Mouse (Mus musculus): ENCODE measurements at regions not wholly inside any gene's neighbourhood (a gene's known extent, or its start where the extent isn't known, plus 50 kb on each side); places are given as distances from the start of the nearest gene placed in this dataset.

DNA sequence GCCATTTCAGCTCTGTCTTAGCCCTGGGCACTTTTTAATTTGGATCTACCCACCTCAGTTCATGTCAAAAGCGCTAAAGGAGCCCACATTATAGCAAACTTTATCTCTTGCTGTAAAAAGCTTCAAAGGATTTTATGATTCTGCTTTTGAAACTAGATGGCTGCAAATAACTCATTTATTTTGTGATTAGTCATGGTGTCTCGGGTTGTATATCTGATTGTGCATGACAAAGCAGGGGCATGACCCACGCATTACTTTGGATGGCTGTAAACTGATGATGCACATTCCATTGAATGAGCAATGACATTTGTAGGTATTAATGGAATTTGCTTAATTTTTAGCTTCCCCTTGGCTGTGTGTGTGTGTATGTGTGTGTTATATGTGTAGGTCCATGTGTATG lies 249.4 kb upstream of the Habp2 start:
- intact Hi-C loops (cut with DNase I) = no loop called here
- DNase-seq (ENCODE audit: low spot score in 2 of 2) = no peak

DNA sequence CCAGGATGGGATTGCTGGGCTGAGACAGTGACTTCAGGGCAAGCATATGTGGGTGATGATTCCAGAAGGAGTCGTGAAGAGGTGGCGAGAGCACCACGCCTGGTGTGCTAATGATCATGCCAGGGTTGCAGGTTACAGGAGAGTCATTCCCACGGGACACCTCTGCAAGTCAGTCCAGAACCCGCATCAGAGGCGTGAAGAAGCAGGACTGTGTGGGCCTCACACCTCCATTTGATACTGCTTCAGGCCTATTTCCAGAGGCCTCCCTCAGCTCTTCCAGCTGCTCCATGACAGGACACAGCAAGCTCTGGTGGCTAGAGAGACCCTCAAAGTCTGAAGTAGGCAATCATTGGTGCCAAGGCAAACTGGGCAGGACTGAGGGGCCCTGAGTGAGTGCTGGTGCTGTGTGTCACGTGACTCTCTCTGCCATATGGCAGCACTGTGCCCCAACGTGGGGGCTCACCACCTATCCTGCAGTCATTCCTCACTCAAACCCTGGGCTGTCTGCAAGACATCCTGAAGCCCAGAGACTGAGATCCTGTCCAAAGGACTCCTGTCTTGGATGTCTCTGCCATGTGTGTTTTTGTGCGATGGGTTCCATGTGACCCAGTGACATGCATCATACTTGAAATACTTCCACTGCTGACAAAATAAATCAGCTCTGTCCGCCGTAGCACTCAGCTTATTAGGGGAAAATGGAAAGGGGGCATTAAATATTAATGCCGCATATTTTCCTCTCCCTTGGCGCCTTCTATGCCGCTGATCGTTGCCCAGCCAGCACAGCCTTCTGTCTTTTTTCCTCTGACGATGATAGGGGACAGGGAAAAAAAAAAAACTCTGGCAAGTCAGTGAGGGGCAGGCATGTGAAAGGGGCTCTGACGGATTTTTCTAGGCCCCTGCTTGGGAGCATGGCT lies 247.6 kb upstream of the Habp2 start:
- intact Hi-C loops (cut with DNase I) = no loop called here
- no peak for DNase-seq (ENCODE audit: low spot score in 2 of 2)

DNA sequence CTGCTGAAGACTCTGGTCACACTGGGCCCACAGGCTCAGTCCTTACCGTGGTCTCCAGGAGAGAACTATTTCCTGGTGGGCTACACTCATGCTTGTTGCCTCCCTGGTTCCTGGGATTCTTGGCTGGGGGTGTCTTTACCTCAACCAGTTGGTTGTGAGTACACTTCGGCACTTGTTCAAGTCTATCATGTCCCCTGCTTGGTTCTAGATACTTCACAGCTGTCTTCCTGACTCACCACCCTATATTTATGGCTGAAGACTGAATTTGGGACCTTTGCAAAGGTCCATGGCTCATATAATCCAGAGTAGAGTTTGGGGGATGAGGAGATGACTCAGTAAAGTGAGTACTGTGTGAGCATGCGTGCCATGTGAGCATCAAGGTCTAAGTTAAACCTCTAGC lies 245.0 kb upstream of the Habp2 start:
- intact Hi-C loops (cut with DNase I) = no loop called here
- no peak for DNase-seq (ENCODE audit: low spot score in 2 of 2)

DNA sequence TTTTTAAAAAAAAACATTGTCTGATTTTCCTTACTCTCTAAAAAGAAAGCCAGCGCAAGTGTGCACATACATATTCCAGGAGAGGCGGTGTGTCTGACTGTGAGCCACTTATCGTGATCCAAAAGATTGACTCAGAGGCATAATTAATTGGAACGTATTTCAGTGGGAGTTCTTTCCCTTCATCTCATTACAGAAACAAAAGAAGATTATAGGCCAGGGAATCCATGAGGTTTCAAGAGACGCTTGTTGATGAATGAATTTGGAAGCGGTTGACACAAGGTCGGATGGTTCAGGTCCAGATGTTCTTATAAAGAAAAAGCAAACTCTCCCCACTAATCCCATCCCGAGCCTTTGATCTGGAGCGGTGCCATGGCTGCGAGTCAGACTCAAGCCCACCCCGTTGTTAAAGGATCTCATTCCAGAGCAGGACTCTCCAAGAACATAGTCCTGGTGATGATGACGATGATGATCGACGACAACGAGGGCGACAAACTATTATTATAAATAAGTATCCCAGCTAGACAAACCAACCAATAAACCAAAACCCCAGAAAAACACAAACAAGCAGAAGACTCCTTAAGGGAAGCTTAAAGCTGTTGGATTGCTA lies 240.1 kb upstream of the Habp2 start:
- intact Hi-C loops (cut with DNase I) = no loop called here

GRCm38 (mm10) chr19:56054186-56054585 lies 232.8 kb upstream of the Habp2 start:
- intact Hi-C loops (cut with DNase I) = no loop called here
- DNase-seq (ENCODE audit: low spot score in 2 of 2) = no peak

More for the DNA sequence above, 240.1 kb upstream of the Habp2 start:
- DNase-seq (ENCODE audit: low spot score in 2 of 2) = no peak

GRCm38 (mm10) chr19:56056397-56056796 lies 230.5 kb upstream of the Habp2 start:
- no peak for DNase-seq (ENCODE audit: low spot score in 2 of 2)
- intact Hi-C loops (cut with DNase I) = no loop called here

DNA sequence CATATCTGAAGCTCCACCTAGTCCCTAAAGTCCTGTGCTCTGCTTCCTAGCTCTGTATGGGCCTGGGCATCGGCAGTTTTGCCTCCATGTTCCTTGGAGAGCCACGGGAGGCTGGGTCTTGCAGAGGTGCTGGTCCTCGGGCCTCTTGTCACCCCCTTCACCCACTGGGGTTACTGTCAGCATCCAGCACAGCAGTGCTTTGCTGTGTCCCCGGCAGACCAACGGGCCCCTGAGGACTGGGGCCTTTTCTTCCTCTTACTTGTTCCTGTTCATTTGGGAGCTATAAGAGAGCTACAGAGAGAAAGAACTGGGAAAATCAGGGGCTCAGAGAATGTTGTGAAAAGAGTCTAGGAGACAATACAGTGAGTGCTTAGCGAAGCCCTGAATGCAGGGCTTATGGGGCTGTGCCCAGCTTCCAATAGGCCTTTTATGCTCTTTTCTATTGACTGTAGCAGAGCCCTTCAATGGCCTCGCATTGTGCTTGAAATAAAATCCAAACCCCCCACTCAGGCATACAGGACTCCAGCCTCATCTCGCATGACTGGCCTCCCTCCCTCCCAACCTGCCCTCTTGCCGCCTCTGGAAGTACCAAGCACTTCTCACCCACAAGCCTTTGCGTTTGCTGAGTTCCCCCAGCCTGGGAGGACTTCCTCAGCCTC lies 224.9 kb upstream of the Habp2 start:
- intact Hi-C loops (cut with DNase I) = no loop called here
- no peak for DNase-seq (ENCODE audit: low spot score in 2 of 2)

DNA sequence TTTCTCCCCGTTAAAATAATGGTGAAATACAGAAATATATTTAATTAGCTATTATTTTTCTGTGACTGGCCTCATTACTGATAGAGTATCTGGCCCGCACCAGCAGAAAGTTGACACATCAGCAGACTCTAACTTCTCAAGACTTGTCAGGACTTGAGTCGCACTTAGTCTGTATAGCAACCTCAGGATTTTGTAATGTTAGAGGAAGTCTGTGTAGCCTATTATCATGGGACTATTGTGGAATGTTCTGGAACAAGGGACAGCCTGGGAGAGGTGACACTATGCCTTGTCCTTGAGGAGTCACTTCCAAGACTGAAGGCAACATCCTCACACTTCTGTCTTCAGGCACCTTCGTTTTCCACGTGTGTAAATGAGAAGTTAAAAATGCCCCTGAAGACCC lies 223.8 kb upstream of the Habp2 start:
- intact Hi-C loops (cut with DNase I) = no loop called here
- no peak for DNase-seq (ENCODE audit: low spot score in 2 of 2)

GRCm38 (mm10) chr19:56065730-56066129 lies 221.2 kb upstream of the Habp2 start:
- no peak for DNase-seq (ENCODE audit: low spot score in 2 of 2)
- intact Hi-C loops (cut with DNase I) = no loop called here

GRCm38 (mm10) chr19:56068165-56068564 lies 218.8 kb upstream of the Habp2 start:
- DNase-seq (ENCODE audit: low spot score in 2 of 2) = no peak

DNA sequence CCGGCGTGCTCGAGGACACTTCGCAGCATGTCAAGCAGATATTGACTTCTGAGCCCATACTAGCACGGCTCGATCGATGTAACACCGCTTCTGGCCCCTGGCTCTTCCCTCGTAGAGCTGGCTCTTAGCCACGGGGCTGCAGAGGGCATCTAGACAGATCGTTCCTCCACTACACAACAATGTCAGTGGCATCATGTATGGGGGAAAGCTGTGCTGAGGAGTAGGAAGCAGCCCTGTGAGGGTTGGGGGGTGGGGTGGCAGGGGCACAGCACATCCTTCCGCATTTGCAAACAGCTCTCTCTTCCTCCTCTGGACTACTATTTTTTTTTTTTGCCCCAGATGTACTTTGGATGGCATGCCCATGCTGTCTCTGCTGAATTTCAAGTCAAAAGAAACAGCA lies 218.1 kb upstream of the Habp2 start:
- intact Hi-C loops (cut with DNase I) = no loop called here
- DNase-seq (ENCODE audit: low spot score in 2 of 2) = no peak

More at GRCm38 (mm10) chr19:56068165-56068564, 218.8 kb upstream of the Habp2 start:
- intact Hi-C loops (cut with DNase I) = no loop called here

DNA sequence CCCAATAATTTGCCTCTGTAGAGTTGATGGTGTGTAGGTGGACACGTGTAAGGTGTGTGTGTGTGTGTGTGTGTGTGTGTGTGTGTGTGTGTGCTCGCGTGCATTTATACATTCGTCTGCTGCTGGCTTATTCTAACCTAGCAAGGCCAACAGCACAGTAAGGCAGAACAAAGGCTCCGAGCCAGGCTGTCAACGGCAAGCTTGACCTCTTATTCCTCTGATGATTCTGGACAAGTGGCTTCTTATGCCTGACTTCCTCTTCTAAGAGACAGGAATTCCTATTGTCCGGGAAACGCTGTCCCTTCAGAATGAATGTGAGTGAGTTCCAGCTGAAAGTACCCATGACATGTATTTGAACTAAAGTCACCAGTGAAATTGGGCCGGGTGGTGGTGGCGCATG lies 217.7 kb upstream of the Habp2 start:
- intact Hi-C loops (cut with DNase I) = no loop called here
- no peak for DNase-seq (ENCODE audit: low spot score in 2 of 2)

DNA sequence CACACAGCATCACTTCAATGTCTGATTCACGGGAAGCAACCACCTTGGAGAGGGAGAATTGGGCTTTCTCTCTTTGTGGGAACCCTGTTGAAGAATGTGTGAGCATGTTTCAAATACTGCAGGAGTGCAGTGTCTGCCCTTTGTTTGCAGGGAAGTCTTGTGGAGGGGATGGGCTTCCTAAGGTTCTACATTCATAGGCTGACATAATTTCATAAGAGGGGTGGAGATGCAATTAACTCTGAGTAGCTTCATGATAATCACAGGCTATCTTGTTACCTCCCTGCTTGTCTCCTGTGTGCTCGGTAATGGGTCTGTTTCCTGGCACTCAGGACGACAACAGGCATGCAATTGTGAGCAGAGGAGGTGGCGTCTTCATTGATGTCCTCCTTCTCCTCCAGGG lies 215.6 kb upstream of the Habp2 start:
- intact Hi-C loops (cut with DNase I) = no loop called here
- DNase-seq (ENCODE audit: low spot score in 2 of 2) = no peak

- no peak for DNase-seq (ENCODE audit: low spot score in 2 of 2)
- intact Hi-C loops (cut with DNase I) = no loop called here
These were observed 210.8 kb upstream of the Habp2 start for GRCm38 (mm10) chr19:56076128-56076527.

GRCm38 (mm10) chr19:56077491-56077890 lies 209.4 kb upstream of the Habp2 start:
- no peak for DNase-seq (ENCODE audit: low spot score in 2 of 2)
- intact Hi-C loops (cut with DNase I) = no loop called here

DNA sequence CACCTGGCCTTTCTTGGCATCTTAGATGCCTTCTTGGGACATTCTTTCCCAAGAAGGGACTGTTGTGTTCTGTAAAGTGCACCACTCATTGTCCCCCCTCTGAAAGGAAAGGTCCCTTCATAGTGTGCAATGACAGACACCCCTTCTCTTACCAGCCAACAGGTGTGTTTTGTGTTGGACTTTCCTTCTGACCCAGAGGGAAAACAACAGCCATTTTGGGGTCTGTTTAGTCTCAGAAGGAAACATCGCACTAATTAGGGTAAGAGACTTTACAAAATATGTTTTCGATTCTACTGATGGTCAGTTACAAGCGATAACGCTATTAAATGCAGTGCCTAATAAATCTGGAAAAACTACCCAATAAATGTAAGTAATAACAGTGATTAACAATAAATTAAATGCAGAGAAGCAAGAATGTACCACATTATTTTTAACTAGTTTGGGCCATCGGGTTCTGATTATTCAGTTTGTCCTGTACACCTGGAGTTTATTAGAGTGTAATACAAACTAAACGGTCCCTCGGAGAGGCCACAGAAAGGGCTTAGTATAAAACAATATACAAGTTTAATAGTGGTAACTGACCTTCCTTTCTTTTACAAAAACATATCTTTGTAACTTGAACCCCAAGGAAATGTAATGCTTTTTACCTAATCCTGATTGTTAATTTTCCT lies 200.4 kb upstream of the Habp2 start:
- DNase-seq (ENCODE audit: low spot score in 2 of 2) = no peak
- intact Hi-C loops (cut with DNase I) = no loop called here

DNA sequence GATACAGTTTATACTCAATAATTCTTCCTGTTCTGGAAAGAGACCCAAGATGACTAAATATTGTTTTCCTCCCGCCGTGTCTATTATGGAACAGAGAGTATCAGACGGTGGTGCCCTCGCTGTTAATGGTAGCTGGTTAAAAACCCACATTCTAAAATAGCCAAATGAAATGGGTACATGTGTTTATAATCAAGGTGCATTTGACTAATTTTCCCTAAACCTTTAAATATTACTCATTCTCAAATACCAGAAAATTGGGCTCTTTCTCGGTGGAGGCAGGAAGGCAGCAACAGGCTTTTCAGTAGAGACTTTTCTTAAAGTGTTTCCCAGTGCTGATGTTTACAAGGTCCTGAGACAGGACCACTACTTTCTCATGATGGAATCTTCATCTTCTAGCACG lies 199.8 kb upstream of the Habp2 start:
- no peak for DNase-seq (ENCODE audit: low spot score in 2 of 2)
- intact Hi-C loops (cut with DNase I) = no loop called here

DNA sequence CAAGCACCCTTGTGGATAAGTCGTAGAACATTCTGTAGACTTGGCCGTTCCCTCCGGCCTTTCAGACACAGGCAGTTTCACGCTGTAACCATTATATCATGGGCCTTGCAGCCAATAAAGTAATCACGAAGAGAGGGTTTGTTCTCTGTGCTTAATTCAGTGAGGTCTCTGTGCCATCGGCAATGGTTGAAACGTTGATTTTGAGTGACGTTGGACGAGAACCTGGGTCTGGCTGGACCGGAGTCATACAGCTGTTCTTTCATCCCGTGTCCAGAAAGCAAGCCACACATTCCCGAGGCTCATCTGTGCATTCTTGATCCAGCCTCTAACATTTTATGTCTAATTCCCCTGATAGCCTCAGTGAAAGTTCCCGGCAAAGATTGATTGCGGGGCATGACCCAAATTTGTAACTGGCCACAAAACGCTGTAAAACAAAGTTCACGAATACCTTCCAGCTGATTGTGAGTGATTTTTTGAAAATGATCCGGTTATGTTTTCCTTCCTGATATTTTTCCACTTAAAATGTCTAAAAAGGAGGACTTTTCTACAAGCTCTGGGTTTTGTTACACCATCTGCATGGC lies 197.1 kb upstream of the Habp2 start:
- intact Hi-C loops (cut with DNase I) = no loop called here
- no peak for DNase-seq (ENCODE audit: low spot score in 2 of 2)

GRCm38 (mm10) chr19:56091581-56091980 lies 195.4 kb upstream of the Habp2 start:
- intact Hi-C loops (cut with DNase I) = no loop called here
- DNase-seq (ENCODE audit: low spot score in 2 of 2) = no peak

DNA sequence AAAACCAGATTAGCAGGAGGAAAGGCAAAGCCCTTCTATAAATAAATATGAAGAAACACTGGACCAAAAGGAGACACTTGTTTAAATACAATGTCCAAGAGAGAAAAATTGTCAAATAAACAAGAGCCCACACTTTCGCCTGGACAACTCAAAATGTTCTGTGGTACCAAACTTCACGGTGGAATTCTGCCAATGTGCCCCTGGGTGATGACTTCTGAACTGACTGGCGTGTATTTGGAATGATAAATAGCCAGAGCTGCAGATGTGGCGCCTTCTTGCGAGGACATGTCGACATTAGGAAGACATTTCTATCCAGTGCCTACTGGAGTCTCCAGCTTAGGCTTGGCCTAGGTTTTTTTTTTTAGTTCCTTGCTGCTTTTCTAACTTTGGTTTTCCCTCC lies 191.1 kb upstream of the Habp2 start:
- intact Hi-C loops (cut with DNase I) = no loop called here
- DNase-seq (ENCODE audit: low spot score in 2 of 2) = no peak

All from left cerebral cortex, postnatal 25 days (tissue).